Mouse (Mus musculus): ENCODE measurements around the gene Lrrn1.
A peak's percentile ranks its signal among the peaks of the same experiment; 100 is the strongest.

Lrrn1 gene

DNA sequence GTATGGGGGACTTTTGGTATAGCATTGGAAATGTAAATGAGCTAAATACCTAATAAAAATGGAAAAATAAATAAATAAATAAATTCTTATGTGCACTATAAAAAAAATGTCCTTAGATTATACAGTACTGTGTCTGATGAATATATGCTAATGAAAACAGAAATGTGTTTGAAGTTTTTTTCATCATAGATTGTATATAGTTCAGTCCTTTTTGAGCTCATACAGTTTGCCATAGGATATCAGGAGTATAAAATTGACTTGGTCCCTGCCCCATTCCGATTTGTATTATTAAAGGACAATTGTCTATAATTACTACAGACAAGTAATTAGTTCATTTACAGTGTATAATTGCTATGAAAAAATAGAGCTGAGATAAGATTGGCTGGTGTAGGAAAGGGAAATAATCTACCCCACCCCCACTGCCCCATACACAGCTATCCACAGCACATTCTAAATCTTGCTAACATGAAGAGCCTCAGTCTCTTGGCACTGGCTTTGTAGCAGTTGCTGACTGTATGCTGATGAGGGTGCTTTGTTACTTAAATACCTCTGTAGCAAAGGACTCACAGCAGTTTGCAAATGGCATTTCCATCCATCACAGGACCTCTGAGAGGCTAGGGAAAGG is 54.3 kb downstream of the Lrrn1 start:
- no peak for DNase-seq (ENCODE audit: inconsistent ontology term)

DNA sequence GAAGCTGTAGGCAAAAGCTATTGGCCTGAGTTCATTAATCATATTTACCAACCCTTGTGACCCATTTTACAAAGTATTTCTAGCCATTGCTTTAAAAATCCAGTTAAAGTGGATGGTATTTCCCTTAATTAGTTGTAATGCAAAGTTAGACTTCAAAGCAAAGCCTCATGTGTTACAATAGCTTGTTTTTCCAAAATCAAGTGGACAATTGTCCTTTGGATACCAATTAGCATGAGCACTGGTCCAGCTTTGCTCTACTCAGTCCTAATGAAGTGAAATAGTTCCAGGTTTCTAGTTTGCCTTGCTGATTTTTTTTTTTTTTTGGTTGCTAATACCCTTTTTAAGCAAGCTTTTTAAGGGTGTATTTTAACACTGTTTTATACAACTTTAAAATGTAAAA is 75.6 kb downstream of the Lrrn1 start:
- DNase-seq (ENCODE audit: inconsistent ontology term), result peak; percentile 64

DNA sequence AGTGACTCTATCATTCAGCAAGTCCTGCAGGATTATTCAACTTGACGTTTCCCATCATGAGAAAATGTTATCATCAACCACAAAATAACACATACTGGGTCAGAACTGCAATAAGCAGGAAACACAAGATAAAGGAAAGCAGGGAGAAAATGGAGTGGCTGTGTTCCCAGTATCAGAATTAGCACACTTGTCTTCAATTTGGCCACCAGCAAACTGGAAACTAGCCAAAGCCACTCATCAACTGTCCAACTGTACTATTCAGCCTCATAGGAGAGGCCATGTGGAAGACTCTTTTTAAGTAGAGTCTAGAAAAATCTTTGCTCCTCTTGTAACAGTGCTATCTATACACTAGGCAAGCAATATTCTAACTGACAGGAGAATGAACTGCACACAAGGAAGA is 84.7 kb downstream of the Lrrn1 start:
- DNase-seq (ENCODE audit: inconsistent ontology term), result peak; percentile 84
